Mouse (Mus musculus) brain, embryonic 14.5 days (tissue): ENCODE measurements around the gene Cryzl1.

ENCODE experiments used
- CTCF ChIP-seq: fragments of 200-500 bp; IDR thresholded peaks from 2 replicates; pipeline ENCODE4 v1.5.1; 2012; ENCODE audit warnings: inconsistent platforms, mild to moderate bottlenecking, moderate library complexity, borderline replicate concordance; ENCODE audit not compliant: insufficient read depth, insufficient read length; ENCODE audit errors: extremely low read depth
- POLR2A ChIP-seq: fragments of 200-500 bp; IDR thresholded peaks from 2 replicates; pipeline ENCODE4 v1.6.1; 2012; ENCODE audit warnings: mild to moderate bottlenecking, inconsistent platforms, borderline replicate concordance; ENCODE audit not compliant: poor library complexity, insufficient read depth, insufficient read length, severe bottlenecking; ENCODE audit errors: extremely low read depth

- TF ChIP-seq CTCF (no peak), POLR2A (no peak)
Measured at GRCm38 (mm10) chr16:91649246-91649645, 79.5 kb downstream of the Cryzl1 start.
